Mouse (Mus musculus) MEL (cell line): ENCODE results near the gene Tnfrsf1a.

Experiments used
- CTCF ChIP-seq, 3 experiments: IDR thresholded peaks in 2 of 3; conservative IDR thresholded peaks in 1 of 3; 2 replicates each; pipeline ENCODE4 v1.5.1; 2011 to 2012; ENCODE audit warnings: low read length in 3 of 3, low read depth in 2 of 3, mild to moderate bottlenecking in 2 of 3, improper control_type of control experiment in 1 of 3, inconsistent platforms in 1 of 3, mixed read lengths in 1 of 3, moderate library complexity in 1 of 3; ENCODE audit not compliant: control insufficient read depth in 1 of 3, insufficient read depth in 1 of 3, poor library complexity in 1 of 3, severe bottlenecking in 1 of 3
- EP300 ChIP-seq, 2 experiments: IDR thresholded peaks; 2 replicates each; pipeline ENCODE4 v1.6.1; 2011; ENCODE audit warnings: improper control_type of control experiment in 2 of 2, low read length in 2 of 2, low read depth in 1 of 2, mild to moderate bottlenecking in 1 of 2
- GATA1 ChIP-seq: IDR thresholded peaks from 2 replicates; pipeline ENCODE4 v1.6.1; 2011; ENCODE audit warnings: low read depth, low read length, improper control_type of control experiment
- POLR2AphosphoS2 ChIP-seq: IDR thresholded peaks from 2 replicates; pipeline ENCODE4 v1.6.1; 2011; ENCODE audit warnings: low read length, improper control_type of control experiment
- RCOR1 ChIP-seq: IDR thresholded peaks from 2 replicates; pipeline ENCODE4 v1.6.1; 2012; ENCODE audit warnings: low read depth, mild to moderate bottlenecking, inconsistent platforms, low read length, improper control_type of control experiment
- TCF12 ChIP-seq: IDR thresholded peaks from 2 replicates; pipeline ENCODE4 v1.6.1; 2014; ENCODE audit warnings: low read depth, mild to moderate bottlenecking, inconsistent platforms, low read length, improper control_type of control experiment, moderate library complexity
- USF1 ChIP-seq: IDR thresholded peaks from 2 replicates; pipeline ENCODE4 v1.6.1; 2014; ENCODE audit warnings: low read depth, mild to moderate bottlenecking, inconsistent platforms, low read length, improper control_type of control experiment, moderate library complexity
- USF2 ChIP-seq, 2 experiments: IDR thresholded peaks; 2 replicates each; pipeline ENCODE4 v1.6.1; 2011 to 2012; ENCODE audit warnings: improper control_type of control experiment in 2 of 2, low read length in 2 of 2, borderline replicate concordance in 1 of 2, inconsistent platforms in 1 of 2, low read depth in 1 of 2, mild to moderate bottlenecking in 1 of 2; ENCODE audit not compliant: insufficient read depth in 1 of 2
- ZC3H11A ChIP-seq: IDR thresholded peaks from 2 replicates; pipeline ENCODE4 v1.6.1; 2012; ENCODE audit warnings: low read depth, mild to moderate bottlenecking, inconsistent platforms, low read length, improper control_type of control experiment
- ZNF384 ChIP-seq: IDR thresholded peaks from 2 replicates; pipeline ENCODE4 v1.6.1; 2012; ENCODE audit warnings: low read depth, mild to moderate bottlenecking, inconsistent platforms, low read length, improper control_type of control experiment

DNA sequence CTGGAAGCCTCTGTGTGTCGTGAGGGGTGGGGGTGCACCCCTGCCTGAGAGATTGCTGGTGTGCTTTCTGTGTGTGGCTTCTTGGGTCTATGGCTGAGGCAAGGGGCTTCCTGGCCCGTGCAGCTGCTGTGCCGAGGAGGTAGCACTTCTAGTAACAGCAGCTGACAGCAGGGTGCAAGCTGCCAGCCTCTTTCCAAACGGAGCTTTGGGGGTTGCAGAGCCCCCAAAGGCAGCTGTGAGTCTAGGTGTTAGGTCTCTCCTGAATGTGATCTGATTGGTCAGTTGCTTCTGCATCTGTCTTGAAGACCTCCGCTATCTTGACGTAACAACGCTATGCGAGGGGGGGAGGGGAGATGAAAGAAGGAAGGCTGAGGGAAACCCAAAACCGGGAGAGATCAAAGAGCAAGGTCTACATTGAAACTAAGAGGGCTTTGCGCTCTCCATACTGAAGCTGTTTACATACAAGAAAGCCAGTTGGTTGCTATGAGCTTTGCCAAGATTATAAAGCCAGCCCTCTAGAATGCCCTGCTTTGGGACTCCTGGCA is 6.1 kb downstream of the Tnfrsf1a start:
- TF ChIP-seq USF2 (IDR thresholded peaks at IDR 0.05; ENCODE audit: borderline replicate concordance in 1 of 2, insufficient read depth in 1 of 2, low read depth in 1 of 2, low read length in 2 of 2) (no peak), TCF12 (no peak), EP300 (IDR thresholded peaks at IDR 0.05; ENCODE audit: low read depth in 1 of 2, low read length in 2 of 2) (no peak), ZNF384 (no peak), RCOR1 (no peak), ZC3H11A (no peak), CTCF (IDR thresholded peaks at IDR 0.05 in 2 of 3, conservative IDR thresholded peaks at IDR 0.05 in 1 of 3; ENCODE audit: control insufficient read depth in 1 of 3, insufficient read depth in 1 of 3, low read depth in 2 of 3, low read length in 3 of 3, poor library complexity in 1 of 3, severe bottlenecking in 1 of 3) (no peak), POLR2AphosphoS2 (no peak), GATA1 (no peak), USF1 (no peak)
